Mouse (Mus musculus): ENCODE measurements around the gene Dpf2. TPM values are rescaled to one million over a fixed set of nuclear protein-coding genes. Genes with fewer than 3 reads are reported as not detected.
"Not testable (repeated sequence)": the region's sequence is repeated elsewhere in the genome, so short reads cannot be mapped to it uniquely, and the experiment has no call there.

The Dpf2 gene
- total RNA-seq, 2 experiments from 2014 or later = 92.0 to 108 TPM

GRCm38 (mm10) chr19:5892735-5893134 lies 20.1 kb downstream of the Dpf2 start:
- DNase-seq = no peak

GRCm38 (mm10) chr19:5892262-5892661 lies 20.5 kb downstream of the Dpf2 start:
- DNase-seq = no peak

- DNase-seq = no peak
These were observed 21.1 kb downstream of the Dpf2 start for GRCm38 (mm10) chr19:5891521-5892258.

GRCm38 (mm10) chr19:5889211-5889610 lies 23.6 kb downstream of the Dpf2 start:
- no peak for DNase-seq

GRCm38 (mm10) chr19:5887234-5887815 lies 25.5 kb downstream of the Dpf2 start:
- no peak for DNase-seq

GRCm38 (mm10) chr19:5885838-5886237 lies 27.0 kb downstream of the Dpf2 start:
- DNase-seq = no peak

GRCm38 (mm10) chr19:5883935-5884334 lies 28.9 kb downstream of the Dpf2 start:
- DNase-seq = no peak

- not testable (repeated sequence) for DNase-seq
These were observed 30.7 kb downstream of the Dpf2 start for GRCm38 (mm10) chr19:5882079-5882478.

GRCm38 (mm10) chr19:5881155-5881554 lies 31.7 kb downstream of the Dpf2 start:
- DNase-seq = no peak

GRCm38 (mm10) chr19:5879735-5880134 lies 33.1 kb downstream of the Dpf2 start:
- no peak for DNase-seq

- no peak for DNase-seq
These were observed 33.9 kb downstream of the Dpf2 start for GRCm38 (mm10) chr19:5878916-5879315.

GRCm38 (mm10) chr19:5878362-5878722 lies 34.5 kb downstream of the Dpf2 start:
- no peak for DNase-seq

- peak; percentile 68 to 71 for DNase-seq
These were observed 35.0 kb downstream of the Dpf2 start, which contains the start of gene Slc25a45 for GRCm38 (mm10) chr19:5877618-5878361. TSS of gene Slc25a45 (plus strand) at chr19:5877808.

GRCm38 (mm10) chr19:5874969-5875480 lies 37.8 kb downstream of the Dpf2 start, which contains the start of gene Frmd8:
TSS of gene Frmd8 (minus strand) at chr19:5875274.
- DNase-seq = peak; percentile 89 to 91

- DNase-seq = no peak
These were observed 38.3 kb downstream of the Dpf2 start for GRCm38 (mm10) chr19:5874391-5874968.

GRCm38 (mm10) chr19:5872931-5873556 lies 39.8 kb downstream of the Dpf2 start:
- no peak for DNase-seq

GRCm38 (mm10) chr19:5872528-5872927 lies 40.3 kb downstream of the Dpf2 start:
- no peak for DNase-seq

GRCm38 (mm10) chr19:5871683-5872082 lies 41.1 kb downstream of the Dpf2 start:
- no peak for DNase-seq

- no peak for DNase-seq
These were observed 41.5 kb downstream of the Dpf2 start for GRCm38 (mm10) chr19:5871273-5871672.

- no peak for DNase-seq
These were observed 44.7 kb downstream of the Dpf2 start for GRCm38 (mm10) chr19:5868096-5868495.

GRCm38 (mm10) chr19:5864710-5865398 lies 48.0 kb downstream of the Dpf2 start:
- DNase-seq = no peak

- DNase-seq = no peak
These were observed 49.0 kb downstream of the Dpf2 start for GRCm38 (mm10) chr19:5863776-5864175.
